Mouse (Mus musculus) MN1 (cell line): ENCODE data around the gene Hc.

Experiments
- DNase-seq: peaks from one replicate; pipeline ENCODE4 v3.0.0-alpha.2; 2016; ENCODE audit warnings: low spot score

Gene Hc

GRCm38 (mm10) chr2:35057243-35057642 lies 4.0 kb downstream of the Hc start:
- DNase-seq, result no peak

GRCm38 (mm10) chr2:35048851-35049250 lies 12.4 kb downstream of the Hc start:
- DNase-seq, result peak; percentile 19

- peak; percentile 40 for DNase-seq
These were observed 16.3 kb downstream of the Hc start for GRCm38 (mm10) chr2:35044956-35045355.

- DNase-seq, result no peak
These were observed 22.5 kb downstream of the Hc start for GRCm38 (mm10) chr2:35038580-35039375.

GRCm38 (mm10) chr2:35024646-35025154 lies 36.5 kb downstream of the Hc start:
- DNase-seq, result no peak

GRCm38 (mm10) chr2:35021806-35022205 lies 39.4 kb downstream of the Hc start:
- DNase-seq, result no peak

GRCm38 (mm10) chr2:35015861-35016260 lies 45.4 kb downstream of the Hc start:
- DNase-seq, result no peak

- DNase-seq, result no peak
These were observed 49.6 kb downstream of the Hc start for GRCm38 (mm10) chr2:35011649-35012048.

- no peak for DNase-seq
These were observed 62.3 kb downstream of the Hc start for GRCm38 (mm10) chr2:34998956-34999355.

GRCm38 (mm10) chr2:34996506-34996905 lies 64.7 kb downstream of the Hc start:
- no peak for DNase-seq

GRCm38 (mm10) chr2:34993696-34994356 lies 67.4 kb downstream of the Hc start:
- DNase-seq, result no peak

GRCm38 (mm10) chr2:34992729-34993695 lies 68.2 kb downstream of the Hc start:
- DNase-seq, result peak; percentile 27

- no peak for DNase-seq
These were observed 69.3 kb downstream of the Hc start for GRCm38 (mm10) chr2:34991966-34992365.

- DNase-seq, result no peak
These were observed 71.5 kb downstream of the Hc start for GRCm38 (mm10) chr2:34989749-34990148.

- DNase-seq, result no peak
These were observed 73.6 kb downstream of the Hc start for GRCm38 (mm10) chr2:34987595-34987994.

GRCm38 (mm10) chr2:34984885-34985284 lies 76.4 kb downstream of the Hc start:
- no peak for DNase-seq

- DNase-seq, result no peak
These were observed 78.1 kb downstream of the Hc start for GRCm38 (mm10) chr2:34982906-34983698.

- DNase-seq, result no peak
These were observed 79.0 kb downstream of the Hc start for GRCm38 (mm10) chr2:34982096-34982724.

GRCm38 (mm10) chr2:34979459-34980011 lies 81.7 kb downstream of the Hc start:
- no peak for DNase-seq

- DNase-seq, result no peak
These were observed 83.0 kb downstream of the Hc start for GRCm38 (mm10) chr2:34978226-34978625.
